Mouse (Mus musculus) limb, embryonic 10.5 days (tissue): Measurements from ENCODE around the gene Lacc1. TPM values are rescaled to one million over a fixed set of nuclear protein-coding genes. Genes with fewer than 3 reads are reported as not detected.
"Not testable (repeated sequence)": the region's sequence is repeated elsewhere in the genome, so short reads cannot be mapped to it uniquely, and the experiment has no call there.

Experiments used
- DNase-seq: peaks from one replicate; pipeline ENCODE4 v3.0.0-alpha.2; 2017; ENCODE audit warnings: low spot score
- H3K27ac ChIP-seq: fragments of 300-500 bp; sonication (generic); 2 replicates; pipeline ENCODE4 v1.5.1; 2016; ENCODE audit warnings: mild to moderate bottlenecking
- H3K27me3 ChIP-seq: fragments of 300-500 bp; sonication (generic); 2 replicates; pipeline ENCODE4 v1.6.1; 2016; ENCODE audit warnings: low read depth, mild to moderate bottlenecking; ENCODE audit not compliant: poor library complexity, severe bottlenecking
- H3K36me3 ChIP-seq: fragments of 300-500 bp; sonication (generic); 2 replicates; pipeline ENCODE4 v1.6.1; 2016; ENCODE audit warnings: mild to moderate bottlenecking, moderate library complexity
- H3K4me1 ChIP-seq: fragments of 300-500 bp; sonication (generic); 2 replicates; pipeline ENCODE4 v1.6.1; 2016
- H3K4me3 ChIP-seq: fragments of 300-500 bp; sonication (generic); 2 replicates; pipeline ENCODE4 v1.5.1; 2016; ENCODE audit warnings: mild to moderate bottlenecking, moderate library complexity
- H3K9me3 ChIP-seq: fragments of 300-500 bp; sonication (generic); replicated peaks from 2 replicates; pipeline ENCODE4 v1.6.1; 2016; ENCODE audit warnings: mild to moderate bottlenecking
- WGBS: fragments of 180-500 bp; shearing (Covaris S2); methylation state at CpG from one replicate; pipeline ENCODE4 v1.1.7; 2016; 5-methylcytosine and 5-hydroxymethylcytosine counted together
- polyA plus RNA-seq: library from polyadenylated mRNA; unstranded; fragments of >200 nt; fragmentation: Nextera tagmentation; extraction: Ambion mirVana; gene quantifications from 2 replicates; pipeline ENCODE4 v1.2.1, GENCODE M21; 2016

Lacc1 gene
- polyA plus RNA-seq, 1 experiment from 2014 or later: 4.5 TPM

DNA sequence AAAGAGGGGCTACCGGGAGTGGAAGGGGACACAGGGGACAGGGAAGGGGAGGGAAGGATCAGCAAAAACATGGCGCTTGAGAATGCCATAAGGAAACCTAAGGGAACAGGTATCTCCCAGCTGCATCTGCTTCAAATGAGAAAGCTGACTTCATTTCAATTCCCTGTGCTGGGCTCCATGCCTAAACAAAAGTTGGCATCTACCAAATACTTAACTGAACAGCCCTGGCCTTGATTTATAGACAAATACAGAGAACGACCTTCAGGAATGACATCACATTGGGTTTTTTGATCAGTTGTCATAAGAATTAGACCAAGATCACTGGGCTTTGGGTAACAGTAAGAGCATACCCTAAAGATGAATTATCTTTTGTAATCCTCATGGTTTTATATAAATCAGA lies 12.2 kb downstream of the Lacc1 start:
- no peak for DNase-seq
- Histone ChIP-seq H3K4me1 (0 out of 2 replicates have a peak, but pooled peaks cover 3% of the 10 kb centered on the region), H3K4me3 (no peak overlapping the region), H3K27ac (no peak overlapping the region), H3K36me3 (no peaks in the 10 kb centered on the region), H3K27me3 (no peaks in the 10 kb centered on the region), H3K9me3 (no peaks in the 10 kb centered on the region)
- WGBS: 88% methylated on average over 3 of the region's 3 CpGs

DNA sequence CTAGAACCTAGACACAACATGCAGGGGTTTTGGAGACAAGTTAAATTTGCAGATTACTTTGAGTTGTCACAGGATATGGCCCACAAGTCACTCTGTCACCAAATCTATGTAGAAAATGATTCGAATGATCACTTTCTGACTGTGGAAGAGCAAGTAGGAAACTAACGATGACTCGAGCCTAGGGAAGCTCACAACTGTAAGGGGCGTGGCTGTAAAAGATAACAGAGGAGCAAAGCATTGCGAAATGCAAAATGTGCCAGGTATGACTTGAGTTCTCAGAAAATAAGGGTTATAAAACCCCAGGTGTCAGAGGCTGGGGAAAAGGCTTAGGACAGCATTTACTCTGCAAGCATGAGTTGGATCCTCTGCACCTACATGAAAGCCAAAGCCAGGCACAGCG lies 19.5 kb downstream of the Lacc1 start:
- WGBS: 75% methylated on average over 6 of the region's 6 CpGs
- H3K9me3 ChIP-seq: no peaks in the 10 kb centered on the region
- no peaks in the 10 kb centered on the region for H3K36me3 ChIP-seq
- no peak overlapping the region for H3K27ac ChIP-seq
- H3K4me3 ChIP-seq: no peak overlapping the region
- no peak for DNase-seq
- no peaks in the 10 kb centered on the region for H3K27me3 ChIP-seq
- H3K4me1 ChIP-seq: no peaks in the 10 kb centered on the region

DNA sequence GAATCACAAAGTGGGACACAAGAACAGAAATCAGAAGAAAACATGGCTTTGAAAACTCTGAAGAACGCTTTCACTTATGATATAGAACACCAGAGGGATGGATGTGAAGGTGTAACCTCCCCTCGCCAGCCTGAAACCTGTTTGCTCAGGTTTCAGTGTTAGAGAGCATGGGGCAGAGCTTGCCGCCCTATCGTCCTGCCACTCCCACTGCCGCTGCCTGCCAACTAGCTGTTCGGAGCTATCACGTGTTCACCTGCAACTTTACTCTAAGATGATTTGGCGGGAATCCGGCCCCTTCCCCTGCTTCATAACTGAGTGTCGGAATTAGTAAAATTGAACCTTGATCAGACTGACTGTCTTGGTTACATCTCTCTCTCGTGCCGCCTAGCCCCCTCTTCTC lies 19.9 kb downstream of the Lacc1 start:
- H3K27ac ChIP-seq: not testable (repeated sequence)
- WGBS: 59% methylated on average over 12 of the region's 12 CpGs

DNA sequence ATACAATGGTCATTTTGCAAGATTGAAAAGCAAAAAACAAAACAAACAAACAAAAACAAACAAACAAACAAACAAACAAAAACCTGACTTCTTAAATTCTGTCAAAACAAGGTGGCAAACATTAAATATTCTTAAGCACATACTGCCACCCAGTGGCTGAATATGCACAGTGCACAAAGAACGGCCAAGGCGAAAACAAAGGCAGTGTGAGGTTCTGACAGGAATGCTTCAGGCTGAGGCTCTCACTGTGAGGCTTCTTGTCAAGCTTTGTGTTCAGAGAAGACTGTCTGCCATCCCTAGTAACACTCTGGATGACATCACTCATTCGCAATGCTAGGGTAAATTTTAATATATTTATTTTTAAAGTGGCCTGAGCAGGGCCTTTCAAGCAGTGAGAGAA lies 24.9 kb downstream of the Lacc1 start:
- Histone ChIP-seq H3K36me3 (no peaks in the 10 kb centered on the region), H3K27me3 (no peaks in the 10 kb centered on the region), H3K4me1 (no peaks in the 10 kb centered on the region), H3K27ac (no peak overlapping the region), H3K4me3 (no peak overlapping the region), H3K9me3 (no peaks in the 10 kb centered on the region)
- DNase-seq: peak; percentile 75
- 7% methylated on average over 3 of the region's 3 CpGs for WGBS

More for the DNA sequence above, 19.9 kb downstream of the Lacc1 start:
- not testable (repeated sequence) for H3K4me1 ChIP-seq, H3K36me3 ChIP-seq, H3K4me3 ChIP-seq, H3K27me3 ChIP-seq, DNase-seq, H3K9me3 ChIP-seq

DNA sequence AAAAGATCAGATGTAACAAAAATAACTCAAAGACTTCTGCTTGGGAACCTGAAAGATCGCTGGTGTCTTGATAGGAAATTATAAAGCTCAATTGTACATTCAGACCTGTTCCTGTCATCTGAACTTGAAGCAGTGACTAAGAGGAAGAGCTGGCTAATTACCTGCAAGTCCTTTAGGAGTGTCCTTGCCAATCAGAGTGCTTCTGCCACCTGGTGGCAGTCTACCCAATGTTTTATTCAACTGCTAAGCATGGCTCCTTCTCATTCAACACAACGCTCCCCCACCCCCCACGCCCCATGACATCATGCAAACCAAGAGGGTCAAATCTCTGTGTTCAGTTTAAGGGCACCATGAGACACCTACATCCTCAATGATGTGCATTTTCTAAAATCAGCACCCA lies 28.5 kb downstream of the Lacc1 start:
- Histone ChIP-seq H3K9me3 (no peaks in the 10 kb centered on the region), H3K4me3 (no peak overlapping the region), H3K36me3 (no peaks in the 10 kb centered on the region), H3K27me3 (no peaks in the 10 kb centered on the region), H3K27ac (no peak overlapping the region), H3K4me1 (no peaks in the 10 kb centered on the region)
- WGBS: 25% methylated on average over 3 of the region's 3 CpGs
- DNase-seq: peak; percentile 72

DNA sequence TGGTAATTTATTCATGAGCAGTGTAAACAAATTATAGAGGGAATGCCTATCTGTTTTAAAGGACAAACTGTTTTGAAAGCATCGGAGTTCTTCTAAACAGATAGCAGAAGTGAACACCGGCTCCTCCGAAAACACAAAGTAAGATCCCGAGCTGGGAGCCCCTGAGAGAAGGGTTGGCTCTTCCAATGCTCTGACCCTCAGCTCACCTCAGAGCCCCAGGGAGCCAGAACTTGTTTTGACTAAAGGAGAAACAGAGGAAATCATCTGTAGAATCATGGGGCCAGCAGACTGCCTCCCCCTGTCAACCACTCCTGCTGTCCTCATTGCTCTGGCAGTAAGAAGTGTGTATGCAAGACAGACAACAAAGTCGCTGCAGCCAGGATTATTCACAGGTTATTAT lies 31.1 kb downstream of the Lacc1 start:
- no peak for DNase-seq
- no peaks in the 10 kb centered on the region for H3K4me1 ChIP-seq
- H3K27me3 ChIP-seq: no peaks in the 10 kb centered on the region
- 79% methylated on average over 5 of the region's 5 CpGs for WGBS
- no peaks in the 10 kb centered on the region for H3K9me3 ChIP-seq
- no peak overlapping the region for H3K4me3 ChIP-seq
- H3K27ac ChIP-seq: no peak overlapping the region
- no peaks in the 10 kb centered on the region for H3K36me3 ChIP-seq

DNA sequence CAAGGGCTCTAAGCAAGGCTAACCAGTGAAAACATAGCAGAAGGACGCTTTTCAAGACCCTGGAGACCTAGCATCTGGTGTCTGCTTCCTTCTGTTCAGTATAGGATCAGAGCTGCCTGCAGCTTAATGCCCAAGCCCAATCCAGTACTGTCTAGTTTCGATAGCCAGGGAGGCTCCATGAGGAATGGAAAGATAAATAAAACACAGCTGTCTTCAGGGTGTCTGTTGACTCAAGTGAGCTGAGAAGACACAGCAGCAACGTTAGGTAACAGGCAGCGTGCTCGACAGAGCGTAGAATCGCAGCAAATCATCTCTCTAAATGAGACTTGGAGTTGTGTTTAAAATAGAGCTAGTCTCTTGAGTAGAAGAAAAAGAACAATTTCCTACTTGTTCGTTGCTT lies 32.0 kb downstream of the Lacc1 start:
- H3K4me1 ChIP-seq: no peaks in the 10 kb centered on the region
- no peak for DNase-seq
- no peaks in the 10 kb centered on the region for H3K36me3 ChIP-seq
- no peak overlapping the region for H3K4me3 ChIP-seq
- no peak overlapping the region for H3K27ac ChIP-seq
- H3K9me3 ChIP-seq: no peaks in the 10 kb centered on the region
- 78% methylated on average over 8 of the region's 8 CpGs for WGBS
- no peaks in the 10 kb centered on the region for H3K27me3 ChIP-seq

DNA sequence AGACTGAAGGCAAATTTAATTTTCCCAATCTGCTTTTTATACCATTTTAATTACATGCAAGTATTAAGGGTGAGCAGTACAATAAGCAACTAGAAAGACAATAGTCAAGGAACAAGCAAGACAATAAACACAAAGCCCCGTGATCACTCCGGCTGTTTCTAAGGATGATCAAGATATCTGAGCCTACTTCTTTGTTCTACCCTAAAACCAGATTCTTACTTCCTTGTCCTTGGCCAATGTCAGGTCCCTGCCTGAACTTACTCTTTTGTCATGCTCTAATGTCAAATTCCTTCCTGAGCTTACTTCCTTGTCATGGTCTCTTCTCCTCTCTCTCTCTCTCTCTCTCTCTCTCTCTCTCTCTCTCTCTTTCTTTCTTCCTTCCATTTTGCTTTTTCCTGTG lies 46.4 kb downstream of the Lacc1 start:
- H3K27ac ChIP-seq: not testable (repeated sequence)

DNA sequence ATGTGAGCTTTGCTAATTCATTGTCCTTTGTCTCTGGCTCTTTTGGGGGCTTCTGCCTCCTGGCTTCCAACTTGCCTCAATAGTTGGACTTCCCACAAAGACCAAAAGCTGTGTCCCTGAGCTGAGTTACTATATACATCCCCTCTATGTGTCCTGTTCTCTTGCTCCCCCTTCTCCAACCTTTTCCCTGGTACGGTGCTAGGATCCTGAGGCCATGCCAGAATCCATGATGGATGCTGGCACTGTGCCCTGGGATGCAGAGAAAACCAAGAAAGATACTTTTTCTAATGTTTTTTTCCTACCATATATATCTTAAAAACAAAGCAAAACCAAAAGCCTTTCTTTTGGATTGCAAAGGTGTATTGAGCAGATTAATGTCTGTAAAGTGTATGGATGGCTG lies 54.9 kb downstream of the Lacc1 start:
- 82% methylated on average over 1 of the region's 1 CpGs for WGBS
- no peaks in the 10 kb centered on the region for H3K4me1 ChIP-seq
- no peak overlapping the region for H3K4me3 ChIP-seq
- DNase-seq: no peak
- H3K27me3 ChIP-seq: no peaks in the 10 kb centered on the region
- no peaks in the 10 kb centered on the region for H3K9me3 ChIP-seq
- no peaks in the 10 kb centered on the region for H3K36me3 ChIP-seq
- H3K27ac ChIP-seq: no peak overlapping the region

More for the DNA sequence above, 46.4 kb downstream of the Lacc1 start:
- WGBS: 96% methylated on average over 2 of the region's 2 CpGs
- not testable (repeated sequence) for H3K9me3 ChIP-seq, H3K27me3 ChIP-seq, H3K4me3 ChIP-seq, H3K36me3 ChIP-seq, H3K4me1 ChIP-seq, DNase-seq

DNA sequence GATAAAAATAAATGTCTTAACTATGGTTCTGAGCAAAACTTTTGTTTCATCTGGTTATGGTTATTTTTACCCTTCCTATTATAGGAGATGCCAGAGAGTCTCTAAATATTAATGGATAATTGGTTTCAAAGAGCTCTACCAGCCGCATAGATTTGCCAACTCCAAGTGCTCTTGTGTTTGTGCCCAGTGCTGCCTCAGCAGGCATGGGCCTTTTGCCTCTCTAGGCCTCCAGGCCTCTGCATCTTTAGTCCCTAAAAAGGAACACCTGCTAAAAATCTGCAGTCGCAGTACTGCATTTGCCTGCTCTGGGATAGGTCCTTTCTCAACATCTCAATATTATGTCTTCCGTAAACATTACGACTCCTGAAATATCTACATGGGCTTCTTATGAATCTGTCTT lies 55.5 kb downstream of the Lacc1 start:
- Histone ChIP-seq H3K36me3 (no peaks in the 10 kb centered on the region), H3K27me3 (no peaks in the 10 kb centered on the region), H3K9me3 (no peaks in the 10 kb centered on the region), H3K27ac (no peak overlapping the region), H3K4me1 (no peaks in the 10 kb centered on the region), H3K4me3 (no peak overlapping the region)
- 97% methylated on average over 4 of the region's 4 CpGs for WGBS
- no peak for DNase-seq

DNA sequence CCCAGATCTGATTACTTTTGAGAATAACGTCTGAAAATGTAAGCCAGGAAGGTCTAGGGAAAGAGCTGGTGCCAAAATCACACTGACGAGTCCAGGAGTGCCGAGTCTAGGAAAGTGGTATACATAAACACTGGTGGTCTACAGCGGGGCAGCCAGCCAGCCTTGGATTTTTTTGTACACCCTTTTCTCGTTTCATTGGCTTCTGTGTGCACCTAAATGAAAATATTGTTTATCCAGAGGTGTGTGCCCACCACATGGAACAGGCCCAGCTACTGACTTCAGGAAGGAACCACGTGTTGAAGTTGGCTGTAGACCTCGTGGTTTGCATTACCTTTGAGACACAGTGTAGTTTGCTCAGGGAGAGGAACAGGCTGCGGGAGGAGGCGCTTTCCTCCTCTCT lies 57.1 kb downstream of the Lacc1 start:
- Histone ChIP-seq H3K4me3 (no peak overlapping the region), H3K9me3 (no peaks in the 10 kb centered on the region), H3K27me3 (no peaks in the 10 kb centered on the region), H3K36me3 (no peaks in the 10 kb centered on the region), H3K4me1 (no peaks in the 10 kb centered on the region), H3K27ac (no peak overlapping the region)
- WGBS: 83% methylated on average over 9 of the region's 9 CpGs
- no peak for DNase-seq

Other genes with a start within 250 kb of the Lacc1 start
- gene Ccdc122, start 132 bp downstream of the Lacc1 start, polyA plus RNA-seq: 0.79 and 1.2 TPM in 2 replicates
- gene Enox1, start 119.9 kb upstream of the Lacc1 start, polyA plus RNA-seq: 5.6 and 7.0 TPM in 2 replicates